Comparison of ENCODE assay signal across 13 mouse cellular contexts in the genomic region with DNA sequence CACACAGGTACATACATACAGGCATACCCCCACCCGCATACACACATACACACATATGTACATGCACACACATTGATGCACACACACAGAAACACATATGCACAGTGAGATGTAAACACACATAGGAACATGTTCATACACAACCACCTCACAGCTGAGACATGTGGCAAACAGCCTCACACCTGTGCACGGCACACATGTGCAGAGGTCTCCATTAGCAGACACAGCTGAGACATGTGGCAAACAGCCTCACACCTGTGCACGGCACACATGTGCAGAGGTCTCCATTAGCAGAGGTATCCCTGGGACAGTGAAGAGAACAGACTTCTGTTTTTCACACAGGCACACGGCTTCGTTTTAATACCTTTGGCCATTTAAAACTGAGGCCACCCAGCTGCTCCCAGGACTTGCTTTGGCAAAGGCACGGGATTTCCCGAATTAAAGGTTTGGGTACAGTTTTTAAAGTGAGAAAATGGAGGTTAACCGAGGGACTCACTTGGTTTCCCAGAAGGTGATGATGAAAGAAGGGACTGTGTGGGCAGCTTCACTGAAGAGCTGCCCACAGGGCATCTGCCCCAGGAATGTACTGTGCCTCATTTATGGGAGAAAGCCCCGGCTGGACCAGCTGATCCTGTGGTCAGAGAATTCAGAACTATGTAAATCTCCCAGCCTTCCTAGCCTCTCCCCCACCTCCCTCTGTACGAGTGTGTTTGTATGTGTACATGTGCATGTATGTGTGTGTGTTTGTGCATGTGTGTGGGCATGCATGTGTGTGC.
"Had no signal": no experiment of that assay in that cellular context is flagged by ENCODE, and none has a peak within 500 bp of the region (broad histone marks: within the 10 kb centered on the region; RNA-seq: fewer than 3 reads in every experiment).

No protein-coding gene starts in this region.

- H3K27me3 ChIP-seq: limb, embryonic 15.5 days; midbrain, embryonic 15.5 days; neural tube, embryonic 13.5 days had no signal

- H3K4me3 ChIP-seq: left cerebral cortex, adult 2 months; limb, embryonic 15.5 days; liver, embryonic 12.5 days; midbrain, embryonic 15.5 days; neural tube, embryonic 13.5 days had no signal

- DNase-seq: kidney, adult 2 months; kidney, postnatal 25 days; lung, embryonic 14.5 days; lung, postnatal 10 days; lung, postnatal 4 days; right cerebral cortex, postnatal 25 days; thymus, postnatal 4 days had no signal

- H3K27ac ChIP-seq: left cerebral cortex, adult 2 months; limb, embryonic 15.5 days; liver, embryonic 12.5 days; midbrain, embryonic 15.5 days; neural tube, embryonic 13.5 days; stomach, postnatal 0 days had no signal

- ATAC-seq: liver, embryonic 12.5 days; midbrain, embryonic 15.5 days had no signal
